Mouse (Mus musculus): ENCODE measurements around the gene Wnt8b. TPM values are rescaled to one million over a fixed set of nuclear protein-coding genes. Genes with fewer than 3 reads are reported as not detected.

Wnt8b gene
- total RNA-seq, 2 experiments from 2014 or later = 0.09 TPM; not detected in 1

Other genes starting within 250 kb of the Wnt8b start
- gene Scd2, start 199.8 kb upstream of the Wnt8b start, total RNA-seq (2021) = 100 to 1,000 TPM; 226 to 239 TPM
- 1 to 10 TPM; 1.6 to 1.7 TPM for gene Scd4, start 160.4 kb upstream of the Wnt8b start, total RNA-seq (2021)
- 100 to 1,000 TPM; 181 to 382 TPM for gene Scd1, start 85.6 kb upstream of the Wnt8b start, total RNA-seq (2021)
- 1 to 10 TPM; 4.3 to 6.9 TPM for gene Sec31b, start 52.4 kb downstream of the Wnt8b start, total RNA-seq (2021)
- gene Gm20538, start 59.4 kb downstream of the Wnt8b start, total RNA-seq (2021) = not detected
- gene Ndufb8, start 62.0 kb downstream of the Wnt8b start, total RNA-seq (2021) = 1,000 to 10,000 TPM; 1,057 to 1,125 TPM
- gene Hif1an, start 69.4 kb downstream of the Wnt8b start, total RNA-seq (2021) = 10 to 100 TPM; 28.7 to 36.0 TPM